Mouse (Mus musculus): ENCODE measurements around the gene Rabl3.

Rabl3 gene

DNA sequence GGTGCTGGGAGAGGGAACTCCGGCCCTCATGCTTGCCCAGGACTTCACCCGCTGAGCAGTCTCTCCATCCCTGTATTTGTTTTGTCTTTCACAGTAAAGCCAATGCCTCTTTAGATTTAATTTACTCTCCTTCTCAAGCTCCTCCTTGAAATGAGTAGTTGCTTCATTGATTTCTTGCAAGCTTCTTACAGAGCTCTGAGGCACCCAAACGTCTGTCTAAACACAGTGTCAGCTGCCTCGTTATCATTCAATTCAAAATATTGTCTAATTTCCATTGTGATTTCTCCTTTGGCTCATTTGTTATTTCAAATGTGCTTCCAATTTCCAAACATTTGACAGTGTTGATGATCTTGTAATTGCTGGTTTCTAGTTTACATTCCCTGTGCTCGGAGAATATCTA is 6.6 kb downstream of the Rabl3 start:
- no peak for DNase-seq (ENCODE audit: extremely low spot score)

- DNase-seq (ENCODE audit: extremely low spot score), result no peak
Measured at GRCm38 (mm10) chr16:37550266-37550665, 10.6 kb downstream of the Rabl3 start.

DNA sequence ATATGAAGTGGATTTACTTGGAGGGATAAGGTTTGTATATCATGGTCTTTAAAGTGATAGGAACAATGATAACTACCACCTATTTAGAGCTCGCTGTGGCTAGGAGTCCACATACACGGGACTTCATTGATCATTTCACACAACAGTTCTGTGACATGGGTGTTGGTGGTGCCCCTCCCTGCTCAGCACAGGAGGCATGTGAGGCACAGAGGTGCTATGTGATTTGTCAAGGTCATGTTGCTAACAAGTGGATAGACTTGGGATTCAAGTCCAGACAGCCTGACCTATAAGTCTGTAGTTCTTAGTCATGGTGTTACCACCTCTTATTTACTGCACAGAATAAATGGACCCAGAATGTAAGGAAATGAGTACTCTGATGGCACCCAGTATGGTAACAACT is 11.3 kb downstream of the Rabl3 start:
- no peak for DNase-seq (ENCODE audit: extremely low spot score)

- no peak for DNase-seq (ENCODE audit: extremely low spot score)
Measured at GRCm38 (mm10) chr16:37552824-37553223, 13.1 kb downstream of the Rabl3 start.

GRCm38 (mm10) chr16:37562414-37562813 is 22.7 kb downstream of the Rabl3 start:
- DNase-seq (ENCODE audit: extremely low spot score), result no peak

- DNase-seq (ENCODE audit: extremely low spot score), result no peak
Measured at GRCm38 (mm10) chr16:37562961-37563360, 23.3 kb downstream of the Rabl3 start.

DNA sequence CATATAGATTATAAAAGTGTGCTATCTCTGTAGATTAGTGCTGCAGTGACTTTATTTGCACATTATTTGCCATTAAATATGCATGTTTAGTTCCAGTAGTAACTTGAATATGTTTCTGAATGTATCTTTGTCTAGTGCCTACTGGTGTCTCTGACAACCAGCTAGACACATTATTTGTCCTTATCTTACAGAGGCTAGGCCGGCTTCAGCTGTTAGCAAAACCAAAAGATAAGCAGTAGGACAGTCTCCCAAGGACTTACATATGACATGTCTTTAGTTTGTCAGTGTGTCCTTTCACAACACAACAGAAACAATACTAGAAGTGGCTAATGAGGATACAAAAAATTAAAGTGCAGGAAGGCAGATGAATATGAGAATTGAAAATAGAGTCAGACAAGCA is 25.4 kb downstream of the Rabl3 start:
- DNase-seq (ENCODE audit: extremely low spot score), result no peak

DNA sequence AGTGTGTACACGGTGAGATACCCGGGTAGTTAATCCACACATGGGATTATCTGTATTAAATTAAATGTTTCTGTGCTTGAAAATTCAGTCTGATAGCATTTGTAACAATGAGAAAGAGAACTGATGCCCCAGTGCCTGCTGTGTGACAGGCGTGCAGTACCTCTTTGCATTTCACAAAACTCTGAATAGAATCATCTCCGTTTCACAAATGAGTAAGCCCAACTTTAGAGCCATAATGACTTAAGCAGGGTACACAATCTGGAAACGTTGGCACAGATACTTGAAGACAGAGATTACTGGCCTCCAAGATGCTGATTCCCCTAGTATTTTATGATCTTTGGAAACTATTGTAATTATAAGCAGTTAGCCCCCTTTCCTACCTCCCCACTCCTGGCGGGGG is 26.4 kb downstream of the Rabl3 start:
- no peak for DNase-seq (ENCODE audit: extremely low spot score)

- no peak for DNase-seq (ENCODE audit: extremely low spot score)
Measured at GRCm38 (mm10) chr16:37567113-37568050, 27.7 kb downstream of the Rabl3 start.

GRCm38 (mm10) chr16:37571554-37571953 is 31.9 kb downstream of the Rabl3 start:
- no peak for DNase-seq (ENCODE audit: extremely low spot score)

DNA sequence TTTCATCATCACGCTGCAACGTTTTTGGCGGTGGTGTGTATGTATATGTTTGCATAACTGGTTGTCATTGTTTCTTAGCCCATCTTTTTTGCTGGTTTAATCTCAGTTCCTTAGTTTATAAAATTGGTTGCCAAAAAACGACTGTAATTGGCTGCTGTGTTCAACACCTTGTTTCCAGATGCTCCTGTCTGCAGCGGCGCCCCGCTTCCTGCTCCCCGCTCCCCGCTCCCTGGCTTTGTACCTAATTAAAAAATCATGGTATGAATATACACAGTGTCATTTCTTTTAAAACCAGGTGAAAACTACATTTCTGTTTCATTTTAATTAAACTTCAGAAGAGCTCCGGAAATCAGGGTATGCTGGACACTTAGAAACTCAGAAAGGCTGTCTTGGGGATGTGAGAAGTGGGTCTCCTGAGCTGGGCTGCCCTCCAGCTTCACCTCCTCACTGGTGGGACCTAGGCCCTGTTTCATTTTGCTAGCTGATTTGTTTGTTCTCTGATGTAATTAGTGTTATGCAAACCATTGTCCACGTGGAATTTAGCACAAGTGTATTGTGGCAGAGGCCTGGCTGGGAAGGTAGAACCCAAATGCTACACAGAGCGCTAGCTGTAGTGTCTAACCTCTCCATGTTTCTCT is 32.6 kb downstream of the Rabl3 start:
- no peak for DNase-seq (ENCODE audit: extremely low spot score)

GRCm38 (mm10) chr16:37573061-37573460 is 33.4 kb downstream of the Rabl3 start:
- DNase-seq (ENCODE audit: extremely low spot score), result no peak

DNA sequence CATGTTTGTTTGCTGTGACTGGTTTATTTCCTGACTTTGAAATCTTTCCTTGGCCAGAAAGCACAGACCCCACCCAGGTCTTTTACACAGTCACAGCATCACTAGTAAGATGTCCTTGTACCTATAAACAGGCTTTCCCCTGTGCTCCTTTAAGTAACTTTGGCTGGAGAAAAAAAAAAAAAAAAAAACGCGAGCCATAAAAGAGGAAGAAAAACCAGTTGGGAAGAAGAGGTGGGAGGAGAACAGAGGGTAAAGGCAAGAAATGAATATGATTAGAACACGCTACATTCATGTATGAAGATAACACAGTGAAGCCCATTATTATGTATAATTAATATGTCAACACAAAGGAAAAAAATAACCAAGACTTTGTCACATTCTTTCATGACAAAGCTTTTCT is 35.6 kb downstream of the Rabl3 start:
- no peak for DNase-seq (ENCODE audit: extremely low spot score)

DNA sequence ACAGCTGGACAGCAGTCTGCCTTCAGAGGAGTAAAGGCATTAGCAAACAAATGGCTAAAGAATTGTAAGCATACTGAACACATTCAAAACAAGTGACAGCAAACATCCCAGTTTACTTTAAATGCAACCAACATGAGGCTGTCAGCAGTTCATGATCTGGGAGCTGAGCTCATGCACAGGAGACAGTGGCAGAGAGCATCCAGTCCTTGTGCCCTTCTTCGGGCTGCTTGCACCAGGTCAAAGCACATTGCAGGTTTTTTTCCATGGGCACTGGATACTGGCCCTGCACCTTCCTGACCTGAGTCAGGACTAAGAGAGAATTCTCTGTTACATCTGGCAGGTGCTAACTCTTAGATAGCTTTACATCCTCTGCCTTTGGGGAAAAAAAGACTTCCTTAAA is 39.9 kb downstream of the Rabl3 start:
- no peak for DNase-seq (ENCODE audit: extremely low spot score)

GRCm38 (mm10) chr16:37579994-37580393 is 40.3 kb downstream of the Rabl3 start, which contains the start of gene Hgd:
Hgd (plus strand) TSS chr16:37580153.
- DNase-seq (ENCODE audit: extremely low spot score), result no peak

DNA sequence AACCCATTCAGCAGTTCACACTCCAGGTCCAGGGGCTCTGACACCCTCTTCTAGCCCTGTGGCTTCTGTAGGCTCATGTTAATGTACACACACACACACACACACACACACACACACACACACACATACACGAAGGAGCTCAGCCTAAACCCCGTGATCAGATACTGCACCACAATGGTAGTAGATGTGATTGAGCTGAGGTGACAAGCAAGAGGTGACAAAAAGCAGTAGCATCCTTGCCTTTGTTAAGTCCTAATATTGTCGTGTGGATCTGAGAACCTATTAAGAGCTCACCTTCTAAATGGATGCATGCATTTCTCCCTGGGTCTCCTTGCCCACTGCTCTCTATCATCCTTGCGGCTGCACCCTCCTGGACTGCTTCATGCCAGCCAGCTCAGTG is 41.0 kb downstream of the Rabl3 start:
- DNase-seq (ENCODE audit: extremely low spot score), result no peak

DNA sequence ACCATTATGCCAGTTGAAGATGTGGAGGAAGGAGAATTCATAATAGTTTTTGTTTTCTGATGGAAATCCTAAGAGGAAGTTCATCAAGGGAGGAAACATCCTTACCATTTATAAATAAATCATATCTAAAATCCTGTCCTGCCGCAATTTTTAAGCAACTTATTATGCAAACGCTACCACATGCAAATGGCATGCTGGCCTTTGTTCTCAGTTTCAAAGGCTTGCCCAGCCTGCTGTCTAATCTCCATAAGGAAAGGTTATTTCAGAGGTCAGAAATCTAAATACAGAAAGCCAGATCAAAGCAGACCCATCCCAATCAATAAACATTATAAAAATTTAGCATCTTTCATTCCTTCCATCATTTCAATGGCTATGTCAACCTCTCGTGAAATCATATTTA is 42.2 kb downstream of the Rabl3 start:
- DNase-seq (ENCODE audit: extremely low spot score), result no peak

- no peak for DNase-seq (ENCODE audit: extremely low spot score)
Measured at GRCm38 (mm10) chr16:37583306-37583705, 43.6 kb downstream of the Rabl3 start.

DNA sequence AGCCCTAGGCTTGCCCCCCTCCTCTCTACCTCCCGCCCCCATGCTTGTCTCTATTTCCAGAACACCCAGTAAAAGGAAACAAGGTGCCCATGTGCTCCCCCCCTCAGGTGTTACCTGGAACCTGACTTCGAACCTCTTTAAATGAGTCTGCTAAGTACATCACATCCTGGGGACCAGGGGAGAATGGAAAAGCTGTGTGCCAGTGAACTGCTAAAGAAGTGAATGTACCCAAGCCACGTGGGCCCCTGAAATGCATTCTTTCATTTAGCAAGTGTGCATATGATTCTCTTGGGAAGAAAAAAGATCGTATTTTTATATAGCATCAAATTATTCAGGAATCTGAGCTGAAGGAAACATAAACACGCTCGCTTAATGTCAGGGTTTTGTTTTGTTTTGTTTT is 44.1 kb downstream of the Rabl3 start:
- no peak for DNase-seq (ENCODE audit: extremely low spot score)

- DNase-seq (ENCODE audit: extremely low spot score), result peak; percentile 73
Measured at GRCm38 (mm10) chr16:37584218-37585035, 44.7 kb downstream of the Rabl3 start.

- peak; percentile 7 for DNase-seq (ENCODE audit: extremely low spot score)
Measured at GRCm38 (mm10) chr16:37585129-37585563, 45.5 kb downstream of the Rabl3 start.

- DNase-seq (ENCODE audit: extremely low spot score), result no peak
Measured at GRCm38 (mm10) chr16:37590921-37591320, 51.2 kb downstream of the Rabl3 start.
